8 mouse cellular contexts compared by ENCODE assay signal in genomic region chr1:80340061-80340435, GRCm38 (mm10). TPM values are rescaled to one million over a fixed set of nuclear protein-coding genes. Genes with fewer than 3 reads are reported as not detected.
DNase-seq lines count a peak whose midpoint lies in the region; ATAC-seq and TF ChIP-seq lines count a peak whose summit lies in the region.

No protein-coding gene starts in this region.

- peak overlapping the region; percentile 80 for H3K4me2 ChIP-seq in kidney, embryonic 15.5 days
- peak overlapping the region; percentile 82 for H3K4me2 ChIP-seq in liver, embryonic 14.5 days (ENCODE audit: low read depth)
- peak overlapping the region; percentile 79 for H3K4me2 ChIP-seq in stomach, embryonic 14.5 days (replicated peaks; ENCODE audit: low read depth, low read length)

- no peaks in the 10 kb centered on the region for H3K27me3 ChIP-seq in kidney, embryonic 15.5 days
- H3K27me3 ChIP-seq in liver, embryonic 14.5 days (ENCODE audit: control insufficient read depth, insufficient read depth, low read length) = no peaks in the 10 kb centered on the region
- no peaks in the 10 kb centered on the region for H3K27me3 ChIP-seq in stomach, embryonic 14.5 days (ENCODE audit: control insufficient read depth, insufficient read depth, low read length)

- peak overlapping the region; percentile 98 for H3K27ac ChIP-seq in kidney, embryonic 15.5 days
- peak overlapping the region; percentile 76 for H3K27ac ChIP-seq in liver, embryonic 14.5 days
- peak overlapping the region; percentile 98 for H3K27ac ChIP-seq in stomach, embryonic 14.5 days (ENCODE audit: low read length)

- ATAC-seq in granulocyte monocyte progenitor cell, adult 5-6 weeks (replicated peaks; ENCODE audit: poor library complexity, severe bottlenecking) = peak; percentile 19
- peak; percentile 44 for ATAC-seq in kidney, embryonic 15.5 days (replicated peaks; ENCODE audit: low FRiP score)
- peak; percentile 40 for ATAC-seq in liver, embryonic 14.5 days (ENCODE audit: insufficient read depth)
- ATAC-seq in stomach, embryonic 14.5 days (ENCODE audit: insufficient number of reproducible peaks, insufficient read depth, low FRiP score, low read depth) = peak; percentile 4; the same call in 1 of the 2 replicates

- H3K9me3 ChIP-seq in kidney, embryonic 15.5 days (replicated peaks) = no peaks in the 10 kb centered on the region
- H3K9me3 ChIP-seq in liver, embryonic 14.5 days (ENCODE audit: control insufficient read depth, low read length) = no peaks in the 10 kb centered on the region
- no peaks in the 10 kb centered on the region for H3K9me3 ChIP-seq in stomach, embryonic 14.5 days (ENCODE audit: control insufficient read depth, low read depth, low read length)

- no peak for TF ChIP-seq CTCF in liver, embryonic 14.5 days (IDR thresholded peaks at IDR 0.05; ENCODE audit: low read depth)

- peaks cover 15% of the 10 kb centered on the region; the same call in 1 of the 2 replicates for H3K4me1 ChIP-seq in kidney, embryonic 15.5 days
- peaks cover 0 to 14% of the 10 kb centered on the region in 2 experiments for H3K4me1 ChIP-seq in liver, embryonic 14.5 days (replicated peaks; ENCODE audit: control insufficient read depth in 2 of 2, insufficient read depth in 2 of 2, low read length in 1 of 2)
- H3K4me1 ChIP-seq in stomach, embryonic 14.5 days (ENCODE audit: control insufficient read depth, insufficient read depth, low read length) = peaks cover 8% of the 10 kb centered on the region

- under 1% methylated on average over 54 of the region's 59 CpGs for WGBS in kidney, embryonic 15.5 days
- WGBS in liver, embryonic 14.5 days (ENCODE audit: insufficient replicate concordance) = 0% methylated on average over 51 of the region's 59 CpGs
- under 1% methylated on average over 35 of the region's 59 CpGs for WGBS in stomach, embryonic 14.5 days

- no peaks in the 10 kb centered on the region for H3K36me3 ChIP-seq in kidney, embryonic 15.5 days
- no peaks in the 10 kb centered on the region for H3K36me3 ChIP-seq in liver, embryonic 14.5 days (replicated peaks; ENCODE audit: control insufficient read depth, insufficient read depth, low read depth)
- H3K36me3 ChIP-seq in stomach, embryonic 14.5 days (ENCODE audit: control insufficient read depth, insufficient read depth, low read length) = no peaks in the 10 kb centered on the region

- DNase-seq in 3134 (ENCODE audit: extremely low read depth, insufficient read length, low spot score) (peak; percentile 69), ZHBTc4 (ENCODE audit: low read depth, low spot score) (peak; percentile 67)
- peak; percentile 71 for DNase-seq in embryo, embryonic 10.5 days (ENCODE audit: low spot score)
- DNase-seq in liver, embryonic 14.5 days (ENCODE audit: low read depth in 3 of 3, low spot score in 3 of 3) = peak; percentile 43 to 55 (median 47)
- peak; percentile 78 for DNase-seq in naive thymus-derived CD4-positive, alpha-beta T cell, adult 2 months (ENCODE audit: low read depth)

- no peak for TF ChIP-seq EP300 in liver, embryonic 14.5 days (IDR thresholded peaks at IDR 0.05; ENCODE audit: low read depth)

- H3K4me3 ChIP-seq in kidney, embryonic 15.5 days (replicated peaks) = peak overlapping the region; percentile 96
- H3K4me3 ChIP-seq in liver, embryonic 14.5 days (ENCODE audit: insufficient read depth in 1 of 2, low read depth in 2 of 2, low read length in 2 of 2) = peak overlapping the region; percentile 82 to 96
- peak overlapping the region; percentile 84 for H3K4me3 ChIP-seq in stomach, embryonic 14.5 days (ENCODE audit: low read depth, low read length)

- peak overlapping the region; percentile 99 for H3K9ac ChIP-seq in kidney, embryonic 15.5 days
- peak overlapping the region; percentile 86 for H3K9ac ChIP-seq in liver, embryonic 14.5 days (replicated peaks)
- H3K9ac ChIP-seq in stomach, embryonic 14.5 days (replicated peaks; ENCODE audit: low read depth, low read length) = peak overlapping the region; percentile 97

RNA-seq across cellular contexts. Expression of gene Cul3, which starts 0.2 kb away (rescaled TPM):
- total RNA-seq in granulocyte monocyte progenitor cell, adult 5-6 weeks (2014; fragmentation: Nextera tagmentation) = 74.6 and 110 TPM in 2 replicates
- 209 and 304 TPM in 2 replicates for total RNA-seq in granulocyte monocyte progenitor cell, adult 5-6 weeks (2017)
- 28.5 and 28.7 TPM in 2 replicates for polyA plus RNA-seq in kidney, embryonic 15.5 days (2015; fragmentation: Nextera tagmentation; extraction: Ambion mirVana)
- 9.7 and 25.8 TPM in 2 replicates for polyA plus RNA-seq in liver, embryonic 14.5 days (2012; rRNA removed)
- 22.9 and 28.0 TPM in 2 replicates for polyA plus RNA-seq in liver, embryonic 14.5 days (2014; fragmentation: Nextera tagmentation; extraction: Ambion mirVana)
- polyA plus RNA-seq in stomach, embryonic 14.5 days (2014; fragmentation: Nextera tagmentation; extraction: Ambion mirVana) = 51.7 and 57.0 TPM in 2 replicates

Comparison
In these comparisons a context has a peak if more than half of its experiments do, and no peak if none do; other contexts are left out.
1. Peak in every context shown above with its lines: DNase-seq, ATAC-seq, H3K4me3 ChIP-seq and H3K27ac ChIP-seq.